Mouse (Mus musculus): ENCODE measurements around the gene Afdn.
"Not testable (repeated sequence)": the region's sequence is repeated elsewhere in the genome, so short reads cannot be mapped to it uniquely, and the experiment has no call there.

The Afdn gene

DNA sequence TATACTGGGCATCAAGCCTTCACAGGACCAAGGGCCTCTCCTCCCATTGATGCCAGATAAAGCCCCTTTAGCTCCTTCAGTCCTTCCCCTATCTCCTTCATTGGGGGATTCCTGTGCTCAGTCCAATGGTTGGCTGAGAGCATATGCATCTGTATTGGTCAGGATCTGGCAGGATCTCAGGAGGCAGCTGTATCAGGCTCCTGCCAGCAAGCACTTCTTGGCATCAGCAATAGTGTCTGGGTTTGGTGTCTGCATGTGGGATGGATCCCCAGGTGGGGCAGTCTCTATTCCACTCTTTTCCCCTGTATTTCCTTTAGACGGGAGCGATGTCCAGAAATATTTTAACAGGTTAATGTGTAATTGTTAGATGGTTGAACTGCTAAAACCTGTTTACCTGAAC lies 4.6 kb downstream of the Afdn start:
- in situ Hi-C loops (cut with MboI; ENCODE audit: unreplicated experiment in 2 of 2) = not testable (repeated sequence)

DNA sequence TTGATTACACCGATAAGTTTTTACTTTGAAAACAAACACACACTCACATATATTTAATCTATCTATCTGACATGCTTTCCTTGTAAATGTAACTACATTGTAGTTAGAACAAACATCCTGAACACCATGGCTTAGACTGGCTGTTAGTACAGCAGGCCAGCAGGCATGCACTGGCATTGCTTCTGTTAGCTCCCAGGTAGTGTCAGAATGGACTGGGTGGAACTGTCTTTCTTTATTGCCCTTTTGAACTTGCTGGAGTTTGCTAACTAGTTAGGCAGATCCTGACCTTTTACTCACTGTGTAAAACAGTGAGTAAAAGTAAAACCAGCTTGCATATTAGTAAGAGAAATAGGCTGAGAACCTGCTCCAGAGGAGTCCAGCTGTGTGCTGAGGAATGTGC lies 8.2 kb downstream of the Afdn start:
- in situ Hi-C loops (cut with MboI; ENCODE audit: unreplicated experiment in 2 of 2) = no loop called here

DNA sequence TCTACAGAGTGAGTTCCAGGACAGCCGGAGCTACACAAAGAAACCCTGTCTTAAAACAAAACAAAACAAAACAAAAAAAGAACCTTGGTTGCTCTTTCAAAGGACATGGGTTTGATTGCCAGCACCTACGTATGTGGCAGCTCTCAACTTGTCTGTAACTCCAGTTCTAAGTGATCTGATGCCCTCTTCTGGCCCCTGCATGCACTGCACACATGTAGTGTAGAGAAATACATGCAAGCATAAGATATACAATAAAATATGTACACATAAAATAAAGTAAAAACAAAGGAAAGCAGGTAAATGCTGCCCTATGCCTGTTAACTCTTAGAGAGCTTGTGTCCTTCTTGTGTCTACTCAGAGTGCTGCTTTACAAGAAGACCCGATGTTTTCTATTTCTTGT lies 8.9 kb downstream of the Afdn start:
- in situ Hi-C loops (cut with MboI; ENCODE audit: unreplicated experiment in 2 of 2) = no loop called here

DNA sequence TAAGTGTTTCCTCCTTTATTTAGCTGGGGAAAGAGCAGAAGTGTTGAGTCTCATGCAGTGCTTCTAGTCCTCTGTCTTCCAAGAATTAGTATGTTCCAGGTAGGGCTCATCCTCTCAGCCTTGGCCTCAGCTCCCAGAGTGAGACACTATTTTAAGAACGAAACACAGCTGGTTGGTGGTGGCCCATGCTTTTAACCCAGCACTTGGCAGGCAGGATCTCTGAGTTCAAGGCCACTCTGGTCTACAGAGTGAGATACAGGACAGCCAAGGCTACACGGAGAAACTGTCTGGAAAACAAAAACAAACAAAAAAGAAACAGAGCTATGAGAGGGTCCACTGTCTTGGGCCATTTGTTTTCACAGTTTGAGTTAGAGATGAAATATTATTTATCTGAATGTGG lies 17.3 kb downstream of the Afdn start:
- in situ Hi-C loops (cut with MboI; ENCODE audit: unreplicated experiment in 2 of 2) = no loop called here

DNA sequence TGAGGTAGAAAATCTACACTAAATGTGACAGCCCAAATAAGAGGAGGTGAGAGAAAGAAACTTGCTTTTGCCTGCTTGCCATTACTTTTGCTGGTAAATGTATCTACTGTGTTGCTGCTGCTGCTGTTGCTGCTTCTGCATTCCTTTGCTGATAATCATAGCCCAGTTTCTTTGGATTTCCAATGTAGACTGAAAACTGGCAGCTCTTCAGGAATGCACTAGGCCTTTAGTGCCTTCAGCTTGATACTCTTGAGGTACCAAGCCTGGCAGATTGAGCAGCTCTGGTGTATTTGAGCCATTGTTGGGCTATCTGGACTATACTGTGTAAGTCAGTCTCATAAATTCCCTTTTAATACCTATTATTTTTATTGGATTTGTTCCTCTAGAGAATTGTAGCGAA lies 18.5 kb downstream of the Afdn start:
- in situ Hi-C loops (cut with MboI; ENCODE audit: unreplicated experiment in 2 of 2) = no loop called here

DNA sequence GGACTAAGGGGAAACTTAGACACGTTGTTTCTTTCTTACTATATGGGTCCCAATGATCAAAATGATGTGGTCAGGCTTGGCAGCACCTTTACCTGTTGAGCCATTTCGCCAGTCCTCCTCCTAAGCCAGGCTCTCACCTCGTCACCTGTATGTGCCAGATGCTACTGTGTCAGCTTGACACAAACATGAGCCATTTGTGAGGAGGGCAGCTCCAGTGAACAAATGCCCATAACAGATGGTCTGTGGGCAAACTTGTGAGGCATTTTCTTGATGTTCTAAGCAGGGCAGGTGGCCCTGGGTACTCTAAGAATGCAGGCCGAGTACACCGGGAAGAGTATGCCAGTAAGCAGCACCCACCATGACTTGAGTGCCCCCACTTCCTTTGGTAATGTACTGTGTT lies 21.6 kb downstream of the Afdn start:
- in situ Hi-C loops (cut with MboI; ENCODE audit: unreplicated experiment in 2 of 2) = no loop called here

DNA sequence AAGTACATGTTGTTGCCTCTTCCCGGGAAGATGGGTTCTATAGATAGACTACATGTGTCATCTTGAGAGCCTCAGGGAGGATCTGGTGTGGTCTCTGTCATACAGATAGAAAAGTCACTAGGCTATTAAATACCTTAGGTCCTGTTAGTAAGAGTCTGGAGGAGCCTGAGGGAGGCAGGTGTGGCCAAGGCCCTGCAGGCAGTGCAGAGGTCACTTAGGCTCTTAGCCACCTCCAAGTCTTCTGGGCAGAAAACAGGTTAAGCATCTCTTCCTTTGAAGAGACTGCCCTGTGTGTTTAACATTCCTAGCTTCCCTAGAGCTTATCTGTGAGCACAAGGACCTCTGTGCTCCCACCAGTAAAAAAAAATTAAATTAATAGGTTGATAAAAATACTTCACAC lies 23.1 kb downstream of the Afdn start:
- in situ Hi-C loops (cut with MboI; ENCODE audit: unreplicated experiment in 2 of 2) = no loop called here

DNA sequence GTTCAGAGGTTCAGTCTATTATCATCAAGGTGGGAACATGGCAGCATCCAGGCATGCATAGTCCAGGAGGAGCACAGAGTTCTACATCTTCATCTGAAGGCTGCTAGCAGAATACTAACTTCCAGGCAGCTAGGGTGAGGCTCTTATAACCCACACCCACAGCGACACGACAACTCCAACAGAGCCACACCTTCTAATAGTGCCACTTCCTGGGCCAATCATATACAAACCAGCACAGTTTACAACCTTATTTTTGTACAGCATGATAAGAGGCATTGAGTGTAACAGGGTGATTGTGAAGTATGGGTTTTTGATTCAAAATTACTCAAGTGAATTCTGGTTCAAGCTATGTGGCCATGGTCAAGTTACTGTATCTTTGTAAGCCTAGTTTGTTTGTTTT lies 29.7 kb downstream of the Afdn start:
- in situ Hi-C loops (cut with MboI; ENCODE audit: unreplicated experiment in 2 of 2) = not testable (repeated sequence)

DNA sequence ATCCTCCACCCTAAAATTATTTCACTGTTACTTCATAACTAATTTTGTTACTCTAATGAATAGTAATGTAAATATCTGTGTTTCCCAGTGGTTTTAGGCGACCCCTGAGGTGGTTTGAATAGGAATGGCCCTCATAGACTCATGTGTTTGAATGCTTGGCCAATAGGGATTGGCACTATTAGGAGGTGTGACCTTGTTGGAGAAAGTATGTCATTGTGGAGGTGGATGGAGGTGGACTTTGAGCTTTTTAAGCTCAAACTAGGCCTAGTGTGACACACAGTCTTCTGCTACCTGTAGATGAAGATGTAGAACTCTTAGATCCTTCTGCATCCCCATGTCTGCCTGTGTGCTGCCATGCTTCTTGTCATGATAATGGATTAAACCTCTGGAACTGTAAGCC lies 37.4 kb downstream of the Afdn start:
- in situ Hi-C loops (cut with MboI; ENCODE audit: unreplicated experiment in 2 of 2) = no loop called here

DNA sequence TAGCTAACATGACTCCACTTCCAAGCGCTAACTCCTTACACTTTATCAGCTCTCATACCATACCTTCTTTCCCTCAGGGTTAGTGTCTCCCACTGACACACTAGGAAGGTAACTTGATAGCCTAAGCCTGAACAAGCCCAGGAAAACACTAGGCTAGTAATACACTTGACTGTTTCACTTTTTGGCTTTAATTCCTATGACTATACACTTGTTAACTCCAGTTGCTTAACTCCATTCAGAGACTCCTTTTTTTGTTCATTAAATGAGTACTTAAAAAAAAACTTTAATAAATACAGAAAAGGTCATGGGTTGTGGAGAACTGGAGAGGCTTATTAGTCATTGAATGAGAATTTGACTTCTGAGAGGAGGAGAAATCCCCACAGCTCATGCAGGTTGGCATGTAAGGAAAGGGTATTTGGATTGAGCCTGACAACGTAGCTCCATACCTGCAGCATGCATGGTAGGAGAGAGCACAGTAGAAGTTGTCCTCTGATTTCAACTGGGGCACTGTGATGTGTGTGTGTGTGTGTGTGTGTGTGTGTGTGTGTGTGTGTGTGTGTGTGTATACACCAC lies 42.6 kb downstream of the Afdn start:
- in situ Hi-C loops (cut with MboI; ENCODE audit: unreplicated experiment in 2 of 2) = no loop called here

DNA sequence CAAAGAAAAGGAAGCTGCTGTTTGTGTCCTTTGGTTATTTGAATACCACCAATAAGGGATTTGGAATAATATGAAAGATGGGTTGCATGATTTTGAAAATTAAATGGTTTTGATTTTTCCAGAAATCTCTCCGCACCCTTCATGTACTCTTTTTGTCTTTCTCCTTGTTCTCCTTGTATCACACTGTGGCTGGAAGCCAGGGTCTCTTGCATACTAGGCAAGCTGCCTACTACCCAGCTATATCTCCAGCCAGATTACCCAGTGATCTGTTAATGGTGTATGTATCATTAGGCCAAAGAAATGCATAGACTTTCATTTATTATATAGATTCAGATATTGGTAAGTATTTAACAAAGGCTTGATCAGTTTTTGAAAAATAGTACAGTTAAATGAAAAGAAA lies 45.7 kb downstream of the Afdn start:
- in situ Hi-C loops (cut with MboI; ENCODE audit: unreplicated experiment in 2 of 2) = no loop called here

DNA sequence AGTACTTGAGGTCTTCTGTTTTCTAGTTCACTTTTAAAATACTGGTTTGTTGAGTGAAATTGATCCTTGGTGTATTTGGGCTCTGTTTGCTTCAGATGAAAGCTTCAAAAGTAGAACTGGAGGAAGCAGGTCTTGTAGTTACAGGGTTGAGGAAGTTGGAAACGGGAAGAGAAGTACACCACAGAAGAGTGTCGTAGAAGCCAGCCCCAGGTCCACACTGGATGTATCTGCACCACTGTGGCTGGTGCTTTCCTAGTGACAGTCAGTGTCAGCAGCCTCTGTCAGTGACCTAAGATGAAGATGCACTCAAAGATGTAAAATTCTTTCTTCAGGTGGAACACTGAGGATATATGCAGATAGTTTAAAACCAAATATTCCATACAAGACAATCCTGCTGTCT lies 57.5 kb downstream of the Afdn start:
- in situ Hi-C loops (cut with MboI; ENCODE audit: unreplicated experiment in 2 of 2) = no loop called here

DNA sequence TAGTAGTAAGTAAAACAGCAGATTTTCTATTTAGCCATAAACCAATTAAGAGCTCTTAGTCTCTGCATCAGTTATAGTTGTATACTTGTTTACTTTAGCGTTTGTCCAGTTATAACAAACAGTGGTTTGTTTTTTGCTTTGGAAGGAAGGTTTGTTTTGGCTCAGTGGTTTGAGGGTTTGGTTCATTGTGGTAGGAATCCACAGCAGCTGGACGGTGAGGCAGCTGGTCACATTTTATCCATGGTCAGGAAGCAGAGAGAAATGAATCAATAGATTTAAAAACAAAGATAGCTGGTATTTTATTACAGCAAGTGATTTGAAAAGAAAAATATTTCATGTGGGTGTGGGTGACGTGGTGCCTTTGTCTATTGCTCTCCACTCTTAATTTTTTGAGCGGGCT lies 59.0 kb downstream of the Afdn start:
- in situ Hi-C loops (cut with MboI; ENCODE audit: unreplicated experiment in 2 of 2) = no loop called here

DNA sequence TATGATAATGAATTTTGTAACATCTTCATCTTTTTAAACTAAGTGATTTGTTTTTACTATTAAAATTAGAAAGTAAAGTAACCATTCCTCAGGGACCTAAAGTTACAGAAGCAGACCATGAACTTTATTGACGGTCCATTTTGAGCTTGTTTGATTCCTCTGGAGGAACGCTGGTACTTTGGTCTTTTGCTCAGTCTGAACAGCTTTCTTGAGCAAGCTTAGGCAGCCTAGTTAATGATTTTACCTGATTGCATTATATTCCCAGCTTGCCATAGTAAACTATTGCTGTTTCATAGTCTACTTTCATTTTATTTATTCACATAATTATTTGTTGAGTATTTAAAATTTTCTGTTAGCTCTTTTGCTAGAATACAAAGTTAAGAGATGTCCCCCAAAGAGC lies 60.3 kb downstream of the Afdn start:
- in situ Hi-C loops (cut with MboI; ENCODE audit: unreplicated experiment in 2 of 2) = no loop called here

DNA sequence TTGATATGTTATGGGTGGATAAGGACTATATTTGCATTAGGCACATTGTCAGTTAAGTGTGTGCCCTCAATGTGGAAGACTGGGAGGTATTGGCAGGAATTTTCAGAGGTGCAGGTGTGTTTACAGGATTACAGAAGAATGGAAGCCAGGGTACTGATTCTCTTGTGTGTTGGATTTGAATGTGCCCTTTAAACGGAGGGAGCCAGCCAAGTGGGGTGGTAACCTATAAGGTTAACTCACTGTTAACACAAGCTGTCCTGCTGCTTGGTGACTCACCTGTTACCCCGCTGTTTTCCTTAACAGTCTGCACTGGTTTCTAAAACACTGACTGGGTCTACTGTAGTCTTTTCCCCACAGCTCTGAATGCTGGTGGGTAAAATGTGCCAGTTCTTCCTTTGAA lies 65.1 kb downstream of the Afdn start:
- in situ Hi-C loops (cut with MboI; ENCODE audit: unreplicated experiment in 2 of 2) = no loop called here

DNA sequence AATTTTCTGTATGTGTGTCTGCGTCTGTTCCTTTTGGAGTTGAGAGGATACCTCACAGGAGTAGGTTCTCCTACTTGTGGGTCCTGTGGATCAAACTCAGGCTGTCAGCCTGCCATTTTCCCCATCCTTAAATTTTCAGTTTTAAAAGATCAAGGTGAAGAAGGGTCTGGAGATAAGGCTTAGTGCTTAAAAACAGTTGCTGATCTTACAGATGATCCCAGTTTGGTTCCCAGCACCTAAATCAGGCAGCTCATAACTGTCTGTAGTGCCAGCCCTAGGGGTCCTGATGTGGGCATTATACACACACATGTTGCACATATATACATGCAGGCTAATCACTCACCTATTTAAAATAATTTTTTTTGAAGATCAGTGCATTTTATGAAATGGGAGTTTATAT lies 69.9 kb downstream of the Afdn start:
- in situ Hi-C loops (cut with MboI; ENCODE audit: unreplicated experiment in 2 of 2) = no loop called here

DNA sequence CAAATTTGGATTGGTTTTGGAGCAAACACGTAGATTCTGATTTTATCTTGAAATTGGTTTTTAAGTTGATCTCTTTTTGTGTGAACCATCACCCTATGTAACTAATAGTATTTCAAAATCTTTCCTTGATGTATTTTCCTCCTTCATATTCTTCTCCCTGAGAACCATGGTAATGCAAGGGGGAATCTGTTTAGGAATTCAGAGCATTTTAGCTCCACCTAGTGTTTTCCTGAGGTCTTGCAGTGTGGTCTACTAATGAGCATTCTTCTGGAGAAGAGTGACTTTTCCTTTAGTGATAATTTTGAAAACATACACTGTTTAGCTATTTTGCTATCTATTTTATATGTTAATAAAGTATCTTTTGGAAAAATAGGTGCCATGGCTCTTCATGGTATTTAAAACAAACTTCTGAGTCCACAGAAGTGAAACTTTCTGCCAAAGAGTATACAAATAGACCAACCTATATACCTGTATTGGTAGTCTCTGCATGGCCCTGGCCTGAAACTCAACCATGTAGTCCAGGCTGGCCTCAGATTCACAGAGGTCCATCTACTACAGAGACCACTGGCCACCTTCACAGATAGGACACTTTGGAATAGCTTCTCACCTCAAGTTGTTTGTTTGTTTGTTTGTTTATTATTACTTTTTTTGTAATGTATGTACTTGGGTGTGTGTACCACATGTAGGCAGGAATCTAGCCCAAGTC lies 70.5 kb downstream of the Afdn start:
- in situ Hi-C loops (cut with MboI; ENCODE audit: unreplicated experiment in 2 of 2) = no loop called here

DNA sequence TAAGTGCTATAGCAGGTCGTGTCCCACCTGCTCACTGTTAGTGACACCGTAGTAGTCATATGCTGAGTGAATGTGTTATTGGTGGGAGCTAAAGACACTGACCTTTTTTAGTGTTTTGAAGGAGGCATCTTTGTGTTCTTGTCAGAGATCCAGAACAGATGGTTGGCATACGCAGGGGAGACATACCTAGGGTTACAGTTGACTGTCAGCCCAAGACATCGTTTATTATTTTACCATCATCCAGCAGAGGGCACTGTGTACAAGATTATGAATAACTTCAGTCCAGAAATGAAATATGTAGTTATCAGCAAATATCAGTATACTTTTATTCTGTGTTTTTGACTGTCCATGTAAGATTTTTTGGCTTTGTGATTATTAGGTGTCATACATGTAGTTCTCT lies 75.5 kb downstream of the Afdn start:
- in situ Hi-C loops (cut with MboI; ENCODE audit: unreplicated experiment in 2 of 2) = no loop called here

DNA sequence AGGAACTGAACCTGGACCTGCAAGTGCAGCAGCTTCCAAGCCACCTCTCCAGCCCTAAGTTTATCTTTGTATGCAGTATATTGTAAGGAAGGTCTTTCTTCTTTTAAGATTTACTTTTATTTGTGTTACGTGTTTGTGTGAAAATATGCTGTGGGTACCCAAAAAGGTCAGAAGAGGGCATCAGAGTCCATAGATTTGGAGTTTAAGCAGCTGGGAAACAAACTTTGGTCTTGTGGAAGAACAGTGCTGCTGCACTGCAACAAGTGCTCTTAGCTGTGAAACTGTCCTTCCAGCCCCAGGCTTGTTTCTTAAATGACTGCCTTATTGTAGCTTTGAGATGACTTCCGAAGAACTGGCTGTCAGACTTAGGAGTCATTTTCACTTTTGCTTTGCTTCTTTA lies 89.8 kb downstream of the Afdn start:
- in situ Hi-C loops (cut with MboI; ENCODE audit: unreplicated experiment in 2 of 2) = no loop called here

DNA sequence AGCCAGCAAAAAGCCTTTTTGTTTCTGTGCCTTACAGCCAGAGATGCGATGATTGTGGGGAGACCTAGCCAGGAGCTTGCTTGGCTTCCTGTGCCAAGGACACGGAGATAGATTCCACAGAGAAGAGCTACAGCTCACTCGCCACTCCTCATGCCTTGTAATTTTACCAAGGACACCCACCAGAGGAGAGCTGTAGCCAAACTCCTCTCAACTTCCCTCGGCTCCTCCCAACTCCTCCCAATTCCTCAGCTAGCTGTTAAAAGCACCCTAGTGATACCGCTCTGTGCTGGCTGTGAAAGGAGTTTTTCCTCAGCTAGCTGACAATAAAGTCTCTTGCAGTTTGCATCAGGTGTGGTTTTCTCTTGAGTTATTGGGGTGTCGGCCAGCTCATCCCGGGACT lies 93.5 kb downstream of the Afdn start:
- in situ Hi-C loops (cut with MboI; ENCODE audit: unreplicated experiment in 2 of 2) = not testable (repeated sequence)

DNA sequence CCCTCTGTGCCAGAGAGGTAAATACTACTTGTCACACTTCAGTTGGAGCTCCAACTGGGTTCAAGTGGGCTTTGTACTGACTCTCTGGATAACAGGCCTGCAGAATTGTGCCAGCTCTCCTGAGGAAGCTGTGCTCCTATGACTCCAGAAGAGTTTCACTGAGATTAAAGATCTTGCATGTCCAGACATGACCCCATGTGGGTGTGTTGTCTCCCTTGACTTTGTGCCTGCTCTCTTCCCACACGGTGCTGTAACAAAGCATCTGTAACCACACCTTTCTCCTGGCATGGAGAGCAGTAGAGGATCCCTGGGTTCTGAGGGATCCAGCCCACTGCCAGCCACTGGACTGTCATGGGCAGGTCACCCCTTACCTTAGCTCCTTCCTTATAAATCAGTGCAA lies 95.1 kb downstream of the Afdn start:
- in situ Hi-C loops (cut with MboI; ENCODE audit: unreplicated experiment in 2 of 2) = no loop called here

DNA sequence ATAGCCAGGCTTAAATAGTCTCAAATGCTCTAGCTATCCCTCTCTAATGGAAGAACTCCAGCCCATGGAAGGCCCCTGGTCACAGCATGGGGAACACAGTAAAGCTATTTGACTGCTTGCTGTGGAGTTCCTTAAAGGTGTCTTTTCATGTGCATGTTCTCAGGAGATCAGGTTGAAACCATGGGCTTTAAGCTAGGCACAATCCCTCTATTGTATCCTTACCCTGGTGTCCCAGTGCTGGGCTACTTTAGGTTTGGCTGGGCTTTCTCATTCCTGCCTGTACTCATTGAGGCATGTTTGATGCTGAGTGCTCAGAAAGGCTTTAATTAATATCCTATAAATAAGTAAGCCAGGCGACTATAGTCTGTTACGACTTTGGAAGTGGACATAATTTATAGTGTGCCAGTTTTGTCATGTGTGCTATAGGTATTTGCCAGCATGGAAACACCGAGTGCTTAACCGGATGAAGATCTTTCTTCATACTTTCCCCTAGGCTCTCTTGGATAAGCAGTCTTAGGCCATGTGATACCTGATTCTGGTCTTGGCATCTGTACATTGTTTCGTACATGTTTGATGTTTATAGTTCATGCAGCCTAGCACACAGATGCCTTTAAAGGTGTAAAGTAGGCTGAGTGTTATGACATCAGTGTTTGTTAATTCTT lies 96.2 kb downstream of the Afdn start:
- in situ Hi-C loops (cut with MboI; ENCODE audit: unreplicated experiment in 2 of 2) = no loop called here

Data from v-Abl transformed pro-B cells (cell line).